Mouse (Mus musculus) kidney, embryonic 15.5 days (tissue): ENCODE data around the gene Chil1. TPM values are rescaled to one million over a fixed set of nuclear protein-coding genes. Genes with fewer than 3 reads are reported as not detected.
A peak's percentile ranks its signal among the peaks of the same experiment; 100 is the strongest.

Experiments used
- ATAC-seq: fragments of 200-750 bp; cut with Nextera tagmentation; replicated peaks from 2 replicates; pipeline ENCODE4 v1.8.0; 2017; ENCODE audit warnings: moderate TSS enrichment; ENCODE audit not compliant: low FRiP score
- H3K27ac ChIP-seq: fragments of 300-500 bp; sonication (generic); 2 replicates; pipeline ENCODE4 v1.5.1; 2015; ENCODE audit warnings: mild to moderate bottlenecking, inconsistent platforms
- H3K27me3 ChIP-seq: fragments of 300-500 bp; sonication (generic); 2 replicates; pipeline ENCODE4 v1.6.1; 2015; ENCODE audit warnings: inconsistent platforms
- H3K36me3 ChIP-seq: fragments of 300-500 bp; sonication (generic); 2 replicates; pipeline ENCODE4 v1.6.1; 2015; ENCODE audit warnings: inconsistent platforms
- H3K4me1 ChIP-seq: fragments of 300-500 bp; sonication (generic); 2 replicates; pipeline ENCODE4 v1.6.1; 2015; ENCODE audit warnings: inconsistent platforms
- H3K4me2 ChIP-seq: fragments of 300-500 bp; sonication (generic); 2 replicates; pipeline ENCODE4 v1.6.1; 2015; ENCODE audit warnings: moderate library complexity, mild to moderate bottlenecking, inconsistent platforms
- H3K4me3 ChIP-seq: fragments of 300-500 bp; sonication (generic); replicated peaks from 2 replicates; pipeline ENCODE4 v1.5.1; 2015; ENCODE audit warnings: mild to moderate bottlenecking, inconsistent platforms
- H3K9ac ChIP-seq: fragments of 300-500 bp; sonication (generic); 2 replicates; pipeline ENCODE4 v1.6.1; 2015; ENCODE audit warnings: mild to moderate bottlenecking, inconsistent platforms
- H3K9me3 ChIP-seq: fragments of 300-500 bp; sonication (generic); replicated peaks from 2 replicates; pipeline ENCODE4 v1.6.1; 2016; ENCODE audit warnings: inconsistent platforms
- WGBS: fragments of 180-500 bp; shearing (Covaris S2); methylation state at CpG from one replicate; pipeline ENCODE4 v1.1.7; 2015; ENCODE audit warnings: mixed read lengths; 5-methylcytosine and 5-hydroxymethylcytosine counted together
- polyA plus RNA-seq: library from polyadenylated mRNA; unstranded; fragments of >200 nt; fragmentation: Nextera tagmentation; extraction: Ambion mirVana; gene quantifications from 2 replicates; pipeline ENCODE4 v1.2.1, GENCODE M21; 2015

The Chil1 gene
- polyA plus RNA-seq, 1 experiment from 2014 or later: 1.7 TPM

DNA sequence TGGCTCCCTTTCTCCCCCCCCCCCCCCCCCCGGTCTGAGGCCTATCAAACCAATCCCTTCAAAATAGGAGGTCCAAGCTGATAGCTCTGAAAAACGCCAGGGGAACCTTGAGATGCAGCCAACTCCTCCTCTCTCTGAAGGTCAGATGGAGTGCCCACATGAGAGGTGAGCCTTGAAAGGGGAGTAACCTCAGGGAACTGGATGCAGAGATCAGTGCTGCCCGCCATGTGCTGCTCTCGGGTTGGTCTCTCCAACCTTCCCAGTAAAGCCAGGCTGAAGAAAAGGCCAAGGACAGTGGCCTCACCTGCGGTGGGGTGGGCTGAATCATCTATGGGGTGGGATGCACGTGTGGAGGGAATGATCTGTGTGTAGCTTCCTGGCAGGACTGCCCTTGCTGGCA lies 30.4 kb downstream of the Chil1 start:
- ATAC-seq: no peak
- Histone ChIP-seq H3K27ac (peak overlapping the region; percentile 88), H3K4me2 (no peak overlapping the region), H3K27me3 (no peaks in the 10 kb centered on the region), H3K4me3 (no peak overlapping the region), H3K9ac (no peak overlapping the region), H3K36me3 (no peaks in the 10 kb centered on the region), H3K9me3 (no peaks in the 10 kb centered on the region), H3K4me1 (peaks cover 67% of the 10 kb centered on the region)
- WGBS: 64% methylated on average over 5 of the region's 6 CpGs

- no peak for ATAC-seq
- Histone ChIP-seq H3K4me1 (peaks cover 71% of the 10 kb centered on the region), H3K27ac (no peak overlapping the region), H3K4me2 (no peak overlapping the region), H3K9me3 (no peaks in the 10 kb centered on the region), H3K9ac (no peak overlapping the region), H3K36me3 (no peaks in the 10 kb centered on the region), H3K4me3 (no peak overlapping the region), H3K27me3 (no peaks in the 10 kb centered on the region)
- 58% methylated on average over 7 of the region's 7 CpGs for WGBS
Measured at GRCm38 (mm10) chr1:134213405-134213804, 31.4 kb downstream of the Chil1 start.

- H3K27me3 ChIP-seq: no peaks in the 10 kb centered on the region
Measured at GRCm38 (mm10) chr1:134215059-134215458, 33.1 kb downstream of the Chil1 start.

GRCm38 (mm10) chr1:134215751-134216628 lies 34.0 kb downstream of the Chil1 start:
- H3K4me2 ChIP-seq: no peak overlapping the region
- no peaks in the 10 kb centered on the region for H3K27me3 ChIP-seq
- H3K9ac ChIP-seq: no peak overlapping the region
- no peaks in the 10 kb centered on the region for H3K9me3 ChIP-seq
- H3K4me3 ChIP-seq: no peak overlapping the region
- ATAC-seq: no peak
- H3K4me1 ChIP-seq: peaks cover 52% of the 10 kb centered on the region
- no peaks in the 10 kb centered on the region for H3K36me3 ChIP-seq
- peak overlapping the region; percentile 60 for H3K27ac ChIP-seq
- 40% methylated on average over 11 of the region's 11 CpGs for WGBS

More at GRCm38 (mm10) chr1:134215059-134215458, 33.1 kb downstream of the Chil1 start:
- H3K4me2 ChIP-seq: no peak overlapping the region
- WGBS: 42% methylated on average over 7 of the region's 7 CpGs
- no peak for ATAC-seq
- H3K27ac ChIP-seq: no peak overlapping the region; the same call in 1 of the 2 replicates
- no peaks in the 10 kb centered on the region for H3K9me3 ChIP-seq
- no peaks in the 10 kb centered on the region for H3K36me3 ChIP-seq
- H3K4me3 ChIP-seq: no peak overlapping the region
- H3K9ac ChIP-seq: no peak overlapping the region
- H3K4me1 ChIP-seq: peaks cover 61% of the 10 kb centered on the region

DNA sequence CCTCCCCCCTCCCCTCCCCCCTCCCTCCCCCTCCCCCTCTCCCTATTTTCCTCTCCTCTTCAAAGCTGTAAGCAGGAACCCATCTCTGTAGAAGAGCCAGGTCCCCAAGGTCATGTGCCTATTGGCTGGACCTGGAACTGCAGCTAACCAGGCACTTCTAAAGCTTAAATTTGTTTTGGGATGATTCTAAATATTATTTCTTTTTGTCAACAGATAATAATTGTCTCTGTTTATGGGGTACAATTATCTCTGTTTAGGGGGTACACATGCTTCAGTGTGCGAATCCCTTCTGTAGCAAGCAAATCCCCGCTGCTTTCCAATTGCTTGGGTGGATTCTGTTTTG lies 34.6 kb downstream of the Chil1 start:
- Histone ChIP-seq H3K4me1 (peaks cover 46% of the 10 kb centered on the region), H3K4me3 (no peak overlapping the region), H3K9ac (no peak overlapping the region), H3K27me3 (no peaks in the 10 kb centered on the region), H3K4me2 (no peak overlapping the region), H3K27ac (peak overlapping the region; percentile 64; the same call in 1 of the 2 replicates), H3K36me3 (no peaks in the 10 kb centered on the region), H3K9me3 (no peaks in the 10 kb centered on the region)
- WGBS: 88% methylated on average over 2 of the region's 2 CpGs
- no peak for ATAC-seq

DNA sequence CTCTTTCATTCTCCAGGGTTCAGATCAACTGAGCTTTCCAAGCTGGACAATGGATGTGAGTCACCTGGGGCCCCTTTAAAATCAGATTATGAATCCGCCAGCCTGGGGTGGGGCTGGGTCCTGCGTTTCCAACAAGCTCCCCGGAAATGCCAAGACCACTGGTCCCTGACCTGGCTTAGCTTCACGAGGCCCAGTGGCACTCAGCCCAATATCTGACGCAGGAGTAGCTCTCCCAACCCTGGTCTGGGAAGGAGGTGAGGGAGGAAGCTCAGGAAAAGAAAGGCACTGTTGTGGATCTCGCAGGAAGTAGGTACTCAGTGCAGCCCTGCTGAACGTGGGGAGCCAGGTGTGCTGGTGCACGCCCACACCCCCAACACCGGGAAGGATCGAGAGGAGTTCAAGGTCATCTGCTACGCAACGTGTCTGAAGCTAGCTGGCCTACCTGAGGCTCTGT lies 35.1 kb downstream of the Chil1 start:
- peak; percentile 59 for ATAC-seq
- Histone ChIP-seq H3K9ac (no peak overlapping the region), H3K4me1 (peaks cover 42% of the 10 kb centered on the region), H3K36me3 (no peaks in the 10 kb centered on the region), H3K27me3 (no peaks in the 10 kb centered on the region), H3K27ac (peak overlapping the region; percentile 64), H3K4me3 (no peak overlapping the region), H3K4me2 (no peak overlapping the region), H3K9me3 (no peaks in the 10 kb centered on the region)
- WGBS: 54% methylated on average over 12 of the region's 12 CpGs

- H3K9ac ChIP-seq: no peak overlapping the region
- H3K36me3 ChIP-seq: no peaks in the 10 kb centered on the region
- ATAC-seq: no peak
- no peak overlapping the region for H3K4me2 ChIP-seq
- no peak overlapping the region for H3K4me3 ChIP-seq
- peak overlapping the region; percentile 64; the same call in 1 of the 2 replicates for H3K27ac ChIP-seq
- WGBS: 91% methylated on average over 3 of the region's 3 CpGs
- H3K9me3 ChIP-seq: no peaks in the 10 kb centered on the region
- H3K27me3 ChIP-seq: no peaks in the 10 kb centered on the region
- peaks cover 45% of the 10 kb centered on the region for H3K4me1 ChIP-seq
Measured at GRCm38 (mm10) chr1:134217942-134218341, 36.0 kb downstream of the Chil1 start.

- no peak overlapping the region for H3K4me3 ChIP-seq
- no peak overlapping the region for H3K27ac ChIP-seq
- ATAC-seq: no peak
- no peak overlapping the region for H3K9ac ChIP-seq
- H3K9me3 ChIP-seq: no peaks in the 10 kb centered on the region
- H3K4me1 ChIP-seq: peaks cover 42% of the 10 kb centered on the region
- no peak overlapping the region for H3K4me2 ChIP-seq
- H3K36me3 ChIP-seq: no peaks in the 10 kb centered on the region
- no peaks in the 10 kb centered on the region for H3K27me3 ChIP-seq
- 92% methylated on average over 5 of the region's 5 CpGs for WGBS
Measured at GRCm38 (mm10) chr1:134219608-134220007, 37.6 kb downstream of the Chil1 start.

DNA sequence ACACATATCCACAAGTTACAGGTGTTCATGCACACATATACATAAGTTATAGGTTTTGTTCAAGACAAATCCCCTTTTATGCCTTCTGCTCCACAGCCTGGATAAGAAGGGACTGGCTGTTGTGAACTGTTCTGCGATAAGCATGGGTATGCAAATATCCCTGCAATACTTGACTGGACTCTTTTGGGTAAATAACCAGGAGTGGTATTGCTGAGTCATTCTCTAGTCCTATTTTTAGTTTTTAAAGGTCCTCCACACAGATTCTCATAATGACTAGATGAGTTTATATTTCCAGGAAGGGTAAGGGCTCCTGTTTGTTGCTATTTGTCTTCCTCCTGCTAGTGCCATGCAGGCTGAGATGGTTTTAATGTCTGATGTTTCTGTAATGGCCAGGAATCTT lies 39.2 kb downstream of the Chil1 start:
- Histone ChIP-seq H3K4me3 (no peak overlapping the region), H3K4me2 (no peak overlapping the region), H3K27me3 (no peaks in the 10 kb centered on the region), H3K36me3 (no peaks in the 10 kb centered on the region), H3K27ac (no peak overlapping the region), H3K4me1 (peaks cover 27% of the 10 kb centered on the region), H3K9me3 (no peaks in the 10 kb centered on the region), H3K9ac (no peak overlapping the region)
- no peak for ATAC-seq
- WGBS: 80% methylated on average over 1 of the region's 1 CpGs

- ATAC-seq: 0 out of 2 replicates have a peak, but pooled peaks have one; percentile 33
- H3K4me2 ChIP-seq: no peak overlapping the region
Measured at GRCm38 (mm10) chr1:134222122-134223055, 40.4 kb downstream of the Chil1 start.

GRCm38 (mm10) chr1:134224649-134225227 lies 42.8 kb downstream of the Chil1 start:
- no peaks in the 10 kb centered on the region for H3K9me3 ChIP-seq
- H3K27ac ChIP-seq: no peak overlapping the region
- H3K9ac ChIP-seq: no peak overlapping the region
- no peaks in the 10 kb centered on the region for H3K27me3 ChIP-seq
- no peak overlapping the region for H3K4me3 ChIP-seq
- no peak overlapping the region for H3K4me2 ChIP-seq
- peaks cover 11% of the 10 kb centered on the region for H3K4me1 ChIP-seq
- 78% methylated on average over 12 of the region's 12 CpGs for WGBS
- H3K36me3 ChIP-seq: no peaks in the 10 kb centered on the region
- ATAC-seq: no peak

More at GRCm38 (mm10) chr1:134222122-134223055, 40.4 kb downstream of the Chil1 start:
- Histone ChIP-seq H3K27me3 (no peaks in the 10 kb centered on the region), H3K27ac (no peak overlapping the region), H3K4me3 (no peak overlapping the region), H3K9me3 (no peaks in the 10 kb centered on the region), H3K9ac (no peak overlapping the region), H3K4me1 (peaks cover 18% of the 10 kb centered on the region), H3K36me3 (no peaks in the 10 kb centered on the region)
- WGBS: 40% methylated on average over 8 of the region's 8 CpGs
